Mouse (Mus musculus): ENCODE data around the gene Abi3bp. TPM values are rescaled to one million over a fixed set of nuclear protein-coding genes. Genes with fewer than 3 reads are reported as not detected.

Gene Abi3bp
- polyA plus RNA-seq, 1 experiment from 2014 or later, result 0.37 TPM

- Histone ChIP-seq H3K27ac (no peak overlapping the region), H3K4me1 (replicated peaks) (no peaks in the 10 kb centered on the region; the same call in 1 of the 2 replicates), H3K4me3 (no peak overlapping the region), H3K27me3 (ENCODE audit: insufficient read depth, poor library complexity, severe bottlenecking) (no peaks in the 10 kb centered on the region), H3K36me3 (no peaks in the 10 kb centered on the region), H3K9me3 (no peaks in the 10 kb centered on the region)
- DNase-seq (ENCODE audit: low spot score), result no peak
- 78% methylated on average over 5 of the region's 5 CpGs for WGBS
These were observed 191.8 kb downstream of the Abi3bp start for GRCm38 (mm10) chr16:56669520-56669919.

DNA sequence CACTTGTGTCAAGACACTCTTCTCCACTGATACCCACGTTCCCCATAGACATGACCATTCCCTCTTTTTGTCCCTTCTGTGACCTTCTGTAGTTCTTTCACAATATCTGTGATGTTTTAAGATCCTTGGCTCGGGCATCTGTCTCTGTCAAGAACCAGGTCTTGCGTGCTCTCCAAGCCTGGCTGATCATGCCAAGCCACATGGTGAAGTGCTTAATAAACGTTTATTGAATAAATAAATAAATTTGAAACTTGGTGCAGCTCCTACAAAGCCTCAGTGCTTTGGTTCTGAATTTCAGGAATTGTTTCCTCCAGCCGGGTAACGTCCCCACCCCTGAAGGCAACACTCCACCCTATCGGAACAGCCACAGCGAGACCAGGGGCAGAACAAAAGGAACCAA, 193.3 kb downstream of the Abi3bp start:
- Histone ChIP-seq H3K36me3 (no peaks in the 10 kb centered on the region), H3K27me3 (ENCODE audit: insufficient read depth, poor library complexity, severe bottlenecking) (no peaks in the 10 kb centered on the region), H3K4me3 (no peak overlapping the region), H3K27ac (no peak overlapping the region), H3K4me1 (replicated peaks) (no peaks in the 10 kb centered on the region; the same call in 1 of the 2 replicates), H3K9me3 (no peaks in the 10 kb centered on the region)
- WGBS, result 84% methylated on average over 8 of the region's 8 CpGs
- no peak for DNase-seq (ENCODE audit: low spot score)

DNA sequence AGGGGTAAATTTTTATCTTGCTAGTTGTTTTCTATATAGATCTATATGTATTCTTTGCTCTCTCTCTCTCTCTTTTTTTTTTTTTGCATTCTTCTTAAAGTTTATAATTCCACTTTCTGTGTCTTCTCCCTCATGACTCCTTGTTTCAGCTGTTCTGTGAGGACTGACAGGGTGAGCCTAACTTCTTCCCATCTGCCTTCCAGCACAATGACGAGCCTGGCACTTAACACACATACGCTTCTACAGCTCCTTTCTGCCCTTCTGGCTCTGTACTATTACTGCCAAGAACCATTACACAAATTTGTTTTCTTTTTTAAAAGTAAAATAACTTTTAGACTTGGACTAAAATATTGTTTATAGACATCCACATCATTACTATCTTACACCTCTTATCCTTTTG, 195.7 kb downstream of the Abi3bp start:
- Histone ChIP-seq H3K4me1 (replicated peaks) (no peaks in the 10 kb centered on the region; the same call in 1 of the 2 replicates), H3K27ac (no peak overlapping the region), H3K36me3 (no peaks in the 10 kb centered on the region), H3K4me3 (no peak overlapping the region), H3K27me3 (ENCODE audit: insufficient read depth, poor library complexity, severe bottlenecking) (no peaks in the 10 kb centered on the region), H3K9me3 (no peaks in the 10 kb centered on the region)
- no peak for DNase-seq (ENCODE audit: low spot score)
- 88% methylated on average over 2 of the region's 2 CpGs for WGBS

DNA sequence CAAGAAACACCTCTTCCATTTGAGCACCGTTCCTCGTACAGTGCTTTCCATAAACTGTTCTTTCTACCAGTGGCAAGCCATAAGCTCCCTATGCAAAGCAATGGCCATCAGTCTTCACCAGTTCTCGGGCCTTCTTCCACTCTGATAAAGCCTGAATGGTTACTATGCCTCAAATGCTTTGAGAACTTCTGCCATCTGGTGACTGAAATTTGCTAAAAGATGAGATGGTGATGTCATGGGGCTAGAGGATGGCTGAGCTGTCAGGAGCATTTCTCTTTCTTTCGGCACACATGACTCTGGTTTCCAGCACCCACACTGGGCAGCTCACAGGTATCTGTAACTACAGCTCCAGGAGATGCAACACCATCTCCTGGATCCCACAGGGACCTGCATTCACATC, 199.5 kb downstream of the Abi3bp start:
- Histone ChIP-seq H3K4me3 (no peak overlapping the region), H3K27me3 (ENCODE audit: insufficient read depth, poor library complexity, severe bottlenecking) (no peaks in the 10 kb centered on the region), H3K36me3 (no peaks in the 10 kb centered on the region), H3K9me3 (no peaks in the 10 kb centered on the region), H3K4me1 (replicated peaks) (no peaks in the 10 kb centered on the region; the same call in 1 of the 2 replicates), H3K27ac (no peak overlapping the region)
- 78% methylated on average over 4 of the region's 4 CpGs for WGBS
- DNase-seq (ENCODE audit: low spot score), result no peak

DNA sequence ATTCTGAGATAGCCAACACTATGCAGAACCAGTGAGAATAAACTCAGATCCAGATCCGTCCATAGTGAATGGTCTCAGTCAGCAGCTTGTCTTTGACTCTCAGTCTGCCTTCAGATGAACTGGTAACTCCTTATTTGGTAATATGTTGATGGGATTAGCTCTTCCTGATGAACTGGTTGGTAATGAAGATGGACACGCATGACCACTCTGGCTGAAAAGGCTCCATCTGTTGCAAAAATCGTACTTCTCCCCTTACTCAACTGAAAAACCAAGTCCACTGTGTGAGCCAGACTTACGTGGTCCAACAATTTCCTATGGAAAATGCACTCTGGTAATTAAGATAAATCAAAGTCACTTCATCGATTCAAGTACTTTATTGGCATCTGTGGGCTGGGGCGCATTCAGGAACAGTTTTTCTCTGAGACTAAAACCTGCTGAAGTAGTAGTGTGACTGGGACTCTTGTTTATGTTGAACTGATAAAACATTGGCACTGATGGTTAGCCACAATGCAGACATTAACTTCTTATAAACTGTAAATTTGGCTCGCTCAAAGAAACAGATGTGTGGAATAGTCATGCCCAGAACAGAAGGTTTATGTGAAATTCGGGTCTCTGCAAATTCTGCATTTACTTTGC, 203.4 kb downstream of the Abi3bp start:
- 82% methylated on average over 8 of the region's 8 CpGs for WGBS
- no peaks in the 10 kb centered on the region for H3K4me1 ChIP-seq (replicated peaks)
- no peaks in the 10 kb centered on the region for H3K27me3 ChIP-seq (ENCODE audit: insufficient read depth, poor library complexity, severe bottlenecking)
- H3K36me3 ChIP-seq, result peaks cover 26% of the 10 kb centered on the region
- no peak for DNase-seq (ENCODE audit: low spot score)
- no peak overlapping the region for H3K27ac ChIP-seq
- H3K9me3 ChIP-seq, result no peaks in the 10 kb centered on the region
- no peak overlapping the region for H3K4me3 ChIP-seq

DNA sequence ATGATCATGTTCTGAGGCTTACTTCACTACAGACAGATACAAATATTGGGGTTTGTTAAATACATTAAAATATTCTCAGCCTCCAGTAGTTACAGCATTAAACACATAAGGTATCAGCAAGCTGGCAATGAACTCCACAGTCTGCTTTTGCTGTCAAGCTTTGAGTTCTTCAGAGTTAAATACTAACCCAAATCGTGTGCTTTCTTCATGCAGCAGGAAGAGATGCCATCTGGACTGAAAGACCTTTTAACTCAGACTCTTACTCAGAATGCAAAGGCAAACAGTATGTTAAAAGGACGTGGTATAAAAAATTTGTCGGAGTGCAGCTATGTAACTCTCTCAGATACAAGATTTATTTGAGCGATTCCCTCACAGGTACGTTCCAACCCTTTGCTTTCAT, 209.1 kb downstream of the Abi3bp start:
- WGBS, result 94% methylated on average over 5 of the region's 5 CpGs
- peaks cover 80% of the 10 kb centered on the region for H3K36me3 ChIP-seq

GRCm38 (mm10) chr16:56690715-56691114, 213.0 kb downstream of the Abi3bp start:
- WGBS, result 96% methylated on average over 7 of the region's 7 CpGs
- Histone ChIP-seq H3K9me3 (no peaks in the 10 kb centered on the region), H3K36me3 (peaks cover 95% of the 10 kb centered on the region), H3K4me1 (replicated peaks) (no peaks in the 10 kb centered on the region), H3K27me3 (ENCODE audit: insufficient read depth, poor library complexity, severe bottlenecking) (no peaks in the 10 kb centered on the region), H3K4me3 (no peak overlapping the region), H3K27ac (no peak overlapping the region)
- DNase-seq (ENCODE audit: low spot score), result no peak

More for the DNA sequence above, 209.1 kb downstream of the Abi3bp start:
- Histone ChIP-seq H3K9me3 (no peaks in the 10 kb centered on the region), H3K4me3 (no peak overlapping the region), H3K27me3 (ENCODE audit: insufficient read depth, poor library complexity, severe bottlenecking) (no peaks in the 10 kb centered on the region), H3K4me1 (replicated peaks) (no peaks in the 10 kb centered on the region), H3K27ac (no peak overlapping the region)
- DNase-seq (ENCODE audit: low spot score), result no peak

- Histone ChIP-seq H3K36me3 (peaks cover 94% of the 10 kb centered on the region), H3K27me3 (ENCODE audit: insufficient read depth, poor library complexity, severe bottlenecking) (no peaks in the 10 kb centered on the region), H3K9me3 (no peaks in the 10 kb centered on the region), H3K27ac (no peak overlapping the region), H3K4me1 (replicated peaks) (no peaks in the 10 kb centered on the region), H3K4me3 (no peak overlapping the region)
- DNase-seq (ENCODE audit: low spot score), result no peak
- WGBS, result 77% methylated on average over 2 of the region's 2 CpGs
These were observed 218.8 kb downstream of the Abi3bp start for GRCm38 (mm10) chr16:56696448-56696847.

DNA sequence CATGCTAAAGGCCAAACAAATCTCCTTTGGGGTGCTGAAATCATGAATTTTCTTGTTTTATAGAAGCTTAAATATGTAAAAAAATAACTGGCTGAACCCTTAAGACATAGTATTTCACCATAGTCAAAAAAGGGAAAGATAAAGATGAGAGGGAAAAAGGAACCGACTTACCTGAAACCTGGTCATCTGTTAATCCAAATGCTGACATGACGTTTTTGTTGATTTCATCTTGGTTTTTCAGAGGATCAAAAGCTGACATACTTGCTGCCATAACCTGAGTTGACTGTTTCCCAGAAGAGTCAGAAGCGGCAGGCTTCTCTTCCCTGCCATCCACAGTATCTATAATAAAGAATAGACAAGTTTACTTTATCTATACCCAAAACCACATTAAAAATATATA, 223.2 kb downstream of the Abi3bp start:
- Histone ChIP-seq H3K9me3 (no peaks in the 10 kb centered on the region), H3K27ac (no peak overlapping the region), H3K4me3 (no peak overlapping the region), H3K4me1 (replicated peaks) (no peaks in the 10 kb centered on the region), H3K36me3 (peaks cover 87% of the 10 kb centered on the region), H3K27me3 (ENCODE audit: insufficient read depth, poor library complexity, severe bottlenecking) (no peaks in the 10 kb centered on the region)
- DNase-seq (ENCODE audit: low spot score), result no peak
- 93% methylated on average over 3 of the region's 3 CpGs for WGBS

DNA sequence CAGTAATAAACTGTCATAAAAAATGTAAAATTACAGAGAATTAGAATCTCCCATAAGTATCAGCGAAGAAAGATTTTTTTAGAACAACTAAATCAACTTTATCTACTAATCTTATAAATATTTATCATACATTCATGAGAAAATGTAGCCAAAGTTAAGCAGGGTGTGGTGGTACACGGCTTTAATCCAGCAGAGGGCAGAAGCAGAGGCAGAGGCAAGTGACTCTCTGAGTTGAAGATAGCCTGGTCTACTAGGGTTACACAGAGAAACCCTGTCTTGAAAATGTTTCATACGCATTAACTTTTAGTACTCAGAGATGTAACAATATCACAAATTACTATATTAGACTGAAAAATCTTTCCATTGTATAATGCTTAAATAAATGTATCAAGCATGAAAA, 228.1 kb downstream of the Abi3bp start:
- H3K9me3 ChIP-seq, result no peaks in the 10 kb centered on the region
- no peaks in the 10 kb centered on the region for H3K27me3 ChIP-seq (ENCODE audit: insufficient read depth, poor library complexity, severe bottlenecking)
- no peak for DNase-seq (ENCODE audit: low spot score)
- H3K27ac ChIP-seq, result no peak overlapping the region
- 90% methylated on average over 3 of the region's 3 CpGs for WGBS
- H3K36me3 ChIP-seq, result peaks cover 87% of the 10 kb centered on the region
- H3K4me1 ChIP-seq (replicated peaks), result no peaks in the 10 kb centered on the region
- no peak overlapping the region for H3K4me3 ChIP-seq

DNA sequence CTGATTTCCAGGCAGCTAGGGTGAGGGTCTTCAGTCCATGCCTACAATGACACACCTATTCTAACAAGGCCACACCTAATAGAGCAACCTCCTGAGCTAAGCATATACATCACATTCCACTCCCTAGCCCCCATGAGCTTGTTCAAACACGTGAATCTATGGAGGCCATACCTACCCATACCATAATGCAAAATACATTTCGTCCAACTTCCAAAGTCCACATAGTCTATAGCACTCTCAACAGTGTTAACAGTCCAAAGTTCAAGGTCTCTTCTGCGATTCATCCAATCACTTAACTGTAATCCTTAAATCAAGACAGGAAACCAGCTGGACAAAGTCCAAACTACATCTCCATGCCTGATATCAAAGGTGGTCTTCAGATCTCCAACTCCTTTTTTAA, 232.4 kb downstream of the Abi3bp start:
- 91% methylated on average over 3 of the region's 3 CpGs for WGBS
- H3K36me3 ChIP-seq, result peaks cover 69% of the 10 kb centered on the region
- DNase-seq (ENCODE audit: low spot score), result no peak

DNA sequence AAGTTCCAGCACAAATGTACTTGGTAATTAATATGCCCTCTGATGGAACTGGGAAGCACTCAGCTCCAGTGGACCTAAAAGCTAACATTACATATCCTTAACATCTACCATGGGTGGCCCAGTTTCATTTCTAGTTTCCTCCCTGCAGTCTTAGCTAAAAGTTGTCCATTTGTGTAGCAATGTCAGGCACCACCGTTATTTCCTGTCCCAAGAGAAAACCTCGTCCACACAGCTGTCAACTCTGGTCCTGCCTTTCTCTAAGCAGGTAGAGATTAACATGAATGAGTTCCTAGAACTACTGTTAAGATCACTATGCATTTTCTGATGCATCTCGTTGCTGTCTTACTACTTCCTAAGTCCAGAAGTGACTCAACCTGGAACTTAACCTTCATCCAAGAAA, 237.9 kb downstream of the Abi3bp start:
- Histone ChIP-seq H3K4me1 (replicated peaks) (peaks cover 19% of the 10 kb centered on the region), H3K4me3 (peak overlapping the region; percentile 87), H3K27me3 (ENCODE audit: insufficient read depth, poor library complexity, severe bottlenecking) (no peaks in the 10 kb centered on the region), H3K9me3 (no peaks in the 10 kb centered on the region), H3K27ac (0 out of 2 replicates have a peak overlapping the region, but pooled peaks have one; percentile 98), H3K36me3 (peaks cover 24% of the 10 kb centered on the region)
- WGBS, result 76% methylated on average over 3 of the region's 3 CpGs
- no peak for DNase-seq (ENCODE audit: low spot score)

More for the DNA sequence above, 232.4 kb downstream of the Abi3bp start:
- Histone ChIP-seq H3K4me1 (replicated peaks) (no peaks in the 10 kb centered on the region; the same call in 1 of the 2 replicates), H3K27ac (no peak overlapping the region), H3K4me3 (no peak overlapping the region), H3K9me3 (no peaks in the 10 kb centered on the region), H3K27me3 (ENCODE audit: insufficient read depth, poor library complexity, severe bottlenecking) (no peaks in the 10 kb centered on the region)

DNA sequence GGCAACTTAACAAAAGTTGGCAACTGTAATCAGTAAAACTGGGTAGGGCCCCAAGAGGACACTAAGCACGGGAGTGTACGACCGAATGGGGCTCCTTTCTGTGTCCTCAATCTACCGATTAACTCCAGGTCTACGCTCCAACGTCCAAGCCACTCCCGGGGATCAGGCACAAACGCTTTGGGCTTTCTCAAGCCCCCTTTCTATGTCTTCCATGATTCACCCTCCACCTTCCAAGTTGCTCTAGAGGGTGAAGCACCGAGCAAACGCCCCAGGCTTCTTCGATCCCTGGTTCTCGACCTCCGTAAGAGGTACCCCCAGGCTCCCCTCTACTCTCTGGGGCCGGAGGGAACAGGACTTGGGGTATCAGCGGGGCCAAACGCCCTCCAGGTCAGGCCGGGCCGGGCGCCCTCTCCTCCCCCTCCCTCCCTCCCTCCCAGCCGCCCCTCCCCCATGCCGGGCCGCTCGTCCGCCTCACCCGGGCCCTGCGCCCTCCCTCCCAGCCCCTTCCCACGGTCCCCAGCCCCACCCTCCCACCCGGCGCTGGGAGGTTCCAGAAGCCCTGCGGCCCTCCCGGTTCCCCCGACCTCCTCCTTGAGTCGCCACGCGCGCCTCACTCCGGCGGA, 239.0 kb downstream of the Abi3bp start:
- no peak for DNase-seq (ENCODE audit: low spot score)
- H3K36me3 ChIP-seq, result peaks cover 14% of the 10 kb centered on the region
- no peaks in the 10 kb centered on the region for H3K27me3 ChIP-seq (ENCODE audit: insufficient read depth, poor library complexity, severe bottlenecking)
- peak overlapping the region; percentile 87 for H3K4me3 ChIP-seq
- peaks cover 19% of the 10 kb centered on the region for H3K4me1 ChIP-seq (replicated peaks)
- WGBS, result under 1% methylated on average over 37 of the region's 38 CpGs
- H3K9me3 ChIP-seq, result no peaks in the 10 kb centered on the region
- H3K27ac ChIP-seq, result peak overlapping the region; percentile 98

All from hindbrain, embryonic 10.5 days (tissue).